Mouse (Mus musculus) embryonic fibroblast, embryonic 13.5 days (primary cell): ENCODE results near the gene Trim17.

Experiments used
- CTCF ChIP-seq: IDR thresholded peaks from 2 replicates; pipeline ENCODE4 v1.5.1; 2011; ENCODE audit warnings: mild to moderate bottlenecking, control low read depth, low read length, moderate library complexity, borderline replicate concordance; ENCODE audit not compliant: insufficient read depth
- POLR2A ChIP-seq: IDR thresholded peaks from 2 replicates; pipeline ENCODE4 v1.6.1; 2011; ENCODE audit warnings: low read depth, mild to moderate bottlenecking, control low read depth, low read length, moderate library complexity

GRCm38 (mm10) chr11:58929641-58930040 is 24.8 kb upstream of the Trim17 start:
- no peak for TF ChIP-seq CTCF
- TF ChIP-seq POLR2A: no peak
